Mouse (Mus musculus): ENCODE data around the gene Fermt2.
"Not testable (repeated sequence)": the region's sequence is repeated elsewhere in the genome, so short reads cannot be mapped to it uniquely, and the experiment has no call there.

Gene Fermt2

DNA sequence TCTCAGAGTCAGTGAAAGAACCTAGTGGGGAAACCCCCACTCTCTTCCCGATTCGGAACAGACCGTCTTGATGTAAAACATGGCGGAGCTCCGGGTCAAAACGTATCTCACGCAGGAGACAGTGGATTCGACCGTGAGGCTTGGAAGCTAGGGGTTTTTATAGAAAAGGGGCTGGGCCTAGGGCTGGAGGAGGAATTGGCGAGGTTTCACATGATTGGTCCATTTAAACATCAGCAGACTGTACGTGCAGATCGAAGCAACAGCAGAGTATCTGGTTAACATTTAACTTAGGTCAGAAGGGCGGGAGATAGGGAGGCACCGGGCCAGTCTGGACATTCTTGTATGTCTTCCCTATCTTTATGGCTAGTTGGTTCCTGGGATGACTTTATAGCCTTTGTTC lies 34.1 kb downstream of the Fermt2 start:
- not testable (repeated sequence) for DNase-seq (ENCODE audit: low read depth, low spot score); H3K27me3 ChIP-seq (ENCODE audit: control insufficient read depth, insufficient read depth, low read length, poor library complexity, severe bottlenecking); H3K36me3 ChIP-seq (ENCODE audit: control insufficient read depth, insufficient read depth, low read length, poor library complexity, severe bottlenecking)

DNA sequence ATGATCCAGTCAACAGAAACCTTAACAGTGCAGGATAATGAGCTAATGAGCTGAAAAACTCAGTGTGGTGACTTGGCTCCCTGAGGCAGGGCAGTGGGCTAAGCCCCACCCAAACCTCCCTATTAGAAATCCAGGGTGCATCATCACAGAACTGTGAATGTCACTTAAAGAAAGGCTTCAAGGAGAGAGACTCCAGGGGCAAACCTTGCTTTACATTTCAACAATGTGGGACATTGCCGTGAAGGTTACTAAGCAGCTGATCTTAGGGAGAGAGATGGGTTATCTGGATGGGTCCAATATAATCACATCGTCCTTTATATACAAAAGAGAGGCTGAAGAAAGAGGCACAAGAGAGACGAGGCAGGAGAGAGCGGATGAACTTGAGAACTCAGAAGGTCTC lies 36.0 kb downstream of the Fermt2 start:
- no peaks in the 10 kb centered on the region for H3K27me3 ChIP-seq (ENCODE audit: control insufficient read depth, insufficient read depth, low read length, poor library complexity, severe bottlenecking)
- DNase-seq (ENCODE audit: low read depth, low spot score): no peak
- H3K36me3 ChIP-seq (ENCODE audit: control insufficient read depth, insufficient read depth, low read length, poor library complexity, severe bottlenecking): no peaks in the 10 kb centered on the region

DNA sequence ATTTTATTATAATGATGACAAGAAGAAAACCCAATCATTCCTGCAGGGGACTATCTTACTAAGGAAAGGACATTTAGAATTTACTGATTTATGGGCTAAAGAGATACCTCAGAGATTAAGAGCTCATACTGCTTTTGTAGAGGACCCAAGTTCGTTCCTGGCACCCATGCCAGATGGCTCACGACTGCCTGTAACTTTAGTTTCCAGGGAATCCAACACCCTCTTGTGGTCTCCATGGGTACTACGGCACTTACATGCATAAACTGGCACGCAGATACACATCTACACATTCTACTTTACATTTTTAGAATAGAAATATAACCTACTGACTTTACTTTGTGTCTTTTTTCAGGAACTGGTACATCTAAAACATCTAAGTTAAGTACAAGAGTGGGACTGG lies 37.2 kb downstream of the Fermt2 start:
- no peak for DNase-seq (ENCODE audit: low read depth, low spot score)
- no peaks in the 10 kb centered on the region for H3K36me3 ChIP-seq (ENCODE audit: control insufficient read depth, insufficient read depth, low read length, poor library complexity, severe bottlenecking)
- H3K27me3 ChIP-seq (ENCODE audit: control insufficient read depth, insufficient read depth, low read length, poor library complexity, severe bottlenecking): no peaks in the 10 kb centered on the region

DNA sequence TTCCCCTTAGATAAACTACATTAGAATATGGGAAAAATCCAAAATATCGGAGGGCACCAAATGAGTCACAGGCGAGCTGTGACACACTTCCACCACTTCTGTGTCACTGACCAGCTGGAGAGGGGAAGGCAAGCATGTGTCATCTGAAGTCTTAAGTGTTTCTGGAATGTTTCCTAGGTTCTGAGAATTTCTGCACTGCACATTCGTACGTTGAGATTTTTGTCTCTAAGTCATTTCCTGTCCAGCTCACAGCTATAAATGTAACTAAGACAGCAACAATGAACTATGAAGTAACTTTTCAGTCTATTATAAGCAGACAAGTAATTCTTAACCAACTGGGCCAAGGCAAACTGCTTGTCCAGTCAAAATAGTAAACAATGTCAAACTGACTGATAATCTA lies 37.9 kb downstream of the Fermt2 start:
- Histone ChIP-seq H3K27me3 (ENCODE audit: control insufficient read depth, insufficient read depth, low read length, poor library complexity, severe bottlenecking) (no peaks in the 10 kb centered on the region), H3K36me3 (ENCODE audit: control insufficient read depth, insufficient read depth, low read length, poor library complexity, severe bottlenecking) (no peaks in the 10 kb centered on the region)
- no peak for DNase-seq (ENCODE audit: low read depth, low spot score)

DNA sequence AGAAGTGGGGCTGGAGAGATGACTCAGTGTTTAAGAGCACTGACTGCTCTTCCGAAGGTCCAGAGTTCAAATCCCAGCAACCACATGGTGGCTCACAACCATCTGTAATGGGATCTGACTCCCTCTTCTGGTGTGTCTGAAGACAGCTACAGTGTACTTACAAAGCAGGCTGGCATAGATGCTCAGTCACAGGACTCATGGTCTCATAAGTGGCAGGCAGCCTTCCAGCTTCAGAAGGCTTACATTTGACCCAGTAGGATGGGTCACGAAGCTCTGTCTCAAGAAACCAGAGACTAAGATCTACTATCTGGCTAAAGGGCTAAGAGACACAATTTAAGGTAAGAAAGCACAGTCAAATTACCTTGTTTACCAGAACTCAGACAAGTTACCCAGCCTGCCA lies 42.7 kb downstream of the Fermt2 start:
- not testable (repeated sequence) for H3K27me3 ChIP-seq (ENCODE audit: control insufficient read depth, insufficient read depth, low read length, poor library complexity, severe bottlenecking); H3K36me3 ChIP-seq (ENCODE audit: control insufficient read depth, insufficient read depth, low read length, poor library complexity, severe bottlenecking); DNase-seq (ENCODE audit: low read depth, low spot score)

DNA sequence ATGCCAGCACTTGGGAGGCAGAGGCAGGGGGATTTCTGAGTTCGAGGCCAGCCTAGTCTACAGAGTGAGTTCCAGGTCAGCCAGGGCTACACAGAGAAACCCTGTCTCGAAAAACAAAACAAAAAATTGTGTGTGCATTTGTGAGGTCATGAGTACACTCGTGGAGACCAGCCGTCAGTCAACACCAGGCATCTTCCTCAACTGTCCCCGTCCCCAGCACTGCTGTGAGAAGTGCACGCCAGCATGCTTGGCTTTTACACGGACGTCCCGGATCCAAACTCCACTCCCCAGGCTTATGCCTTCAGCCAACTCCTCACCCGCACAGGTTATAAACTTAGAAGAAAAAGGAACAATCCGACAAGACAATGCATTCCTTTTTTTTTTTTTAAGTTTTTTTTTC lies 46.6 kb downstream of the Fermt2 start:
- not testable (repeated sequence) for H3K27me3 ChIP-seq (ENCODE audit: control insufficient read depth, insufficient read depth, low read length, poor library complexity, severe bottlenecking); H3K36me3 ChIP-seq (ENCODE audit: control insufficient read depth, insufficient read depth, low read length, poor library complexity, severe bottlenecking); DNase-seq (ENCODE audit: low read depth, low spot score)

DNA sequence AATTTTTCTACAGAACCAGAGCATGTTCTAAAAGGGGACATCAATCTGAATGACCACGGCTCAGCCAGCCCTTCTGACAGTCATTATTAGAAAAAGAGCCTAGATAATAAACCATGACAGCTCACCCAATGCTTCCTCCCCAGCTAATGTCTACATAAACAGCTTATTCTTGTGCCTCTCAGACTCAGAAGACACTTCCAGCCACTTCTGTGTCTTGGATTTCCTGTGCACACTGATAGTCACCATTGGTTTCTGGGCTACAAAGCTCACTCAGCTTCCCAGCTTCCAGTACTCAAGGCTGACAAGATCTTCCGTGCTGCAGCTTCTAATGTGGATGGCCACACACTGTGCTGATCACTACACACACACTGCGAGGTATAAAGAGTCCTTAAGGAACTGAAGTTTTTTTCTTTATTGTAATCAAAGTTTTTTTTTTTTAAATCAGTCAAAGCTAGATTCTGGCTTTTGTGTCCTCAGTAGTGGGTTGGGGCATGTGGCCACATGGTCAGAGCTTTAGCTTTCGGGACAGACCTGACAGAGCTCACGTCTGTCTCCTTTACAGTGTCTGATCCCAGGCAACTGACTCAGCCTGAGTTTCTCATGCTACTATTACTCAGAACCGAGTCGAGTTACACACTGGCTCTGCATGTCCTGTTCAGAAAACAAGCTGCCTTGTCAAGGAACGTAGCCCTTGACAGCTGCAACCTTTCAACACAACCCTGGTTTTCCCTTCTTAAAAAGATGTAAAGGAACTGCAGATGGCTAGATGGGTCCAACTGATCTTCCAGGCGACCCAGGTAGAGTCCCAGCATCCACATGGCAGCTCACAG lies 50.7 kb downstream of the Fermt2 start:
- no peak for DNase-seq (ENCODE audit: low read depth, low spot score)
- Histone ChIP-seq H3K36me3 (ENCODE audit: control insufficient read depth, insufficient read depth, low read length, poor library complexity, severe bottlenecking) (no peaks in the 10 kb centered on the region), H3K27me3 (ENCODE audit: control insufficient read depth, insufficient read depth, low read length, poor library complexity, severe bottlenecking) (no peaks in the 10 kb centered on the region)

DNA sequence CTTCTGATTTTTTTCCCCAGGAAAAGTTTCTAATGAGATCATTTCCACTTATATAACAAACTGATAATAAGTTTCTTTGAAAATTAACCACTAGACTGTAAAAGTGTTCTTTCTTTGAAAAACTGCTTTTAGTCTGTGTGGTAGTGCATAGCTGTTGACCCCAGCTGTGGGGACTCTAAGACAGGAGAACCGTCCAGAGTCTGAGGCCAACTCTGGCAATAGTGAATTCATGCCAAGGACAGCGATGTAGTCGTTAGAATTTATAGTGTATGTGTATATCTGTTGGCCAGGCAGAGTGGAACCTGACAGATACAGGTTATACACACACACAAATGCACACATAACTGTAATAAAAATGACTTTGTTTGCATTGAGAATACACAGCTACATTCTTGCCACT lies 51.4 kb downstream of the Fermt2 start:
- Histone ChIP-seq H3K27me3 (ENCODE audit: control insufficient read depth, insufficient read depth, low read length, poor library complexity, severe bottlenecking) (no peaks in the 10 kb centered on the region), H3K36me3 (ENCODE audit: control insufficient read depth, insufficient read depth, low read length, poor library complexity, severe bottlenecking) (no peaks in the 10 kb centered on the region)
- no peak for DNase-seq (ENCODE audit: low read depth, low spot score)

DNA sequence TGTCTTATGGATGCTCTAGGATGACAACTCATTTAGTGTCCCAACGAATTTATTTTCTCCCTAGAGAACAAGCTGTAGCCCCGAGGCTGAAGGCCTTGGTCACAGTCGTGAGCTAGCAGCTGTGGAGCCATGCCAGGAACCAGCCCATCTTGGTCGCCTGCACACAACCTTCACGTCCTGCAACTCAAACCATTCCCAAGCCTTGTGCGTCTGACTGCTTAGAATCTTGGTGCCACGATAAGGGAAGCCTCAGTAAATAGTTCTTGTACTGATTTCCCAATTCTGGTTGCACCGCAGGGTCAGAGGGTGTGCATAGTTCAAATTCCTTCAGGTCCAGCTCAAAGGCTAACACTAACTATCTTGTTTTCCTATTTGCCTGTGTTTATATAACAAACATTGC lies 52.3 kb downstream of the Fermt2 start:
- H3K27me3 ChIP-seq (ENCODE audit: control insufficient read depth, insufficient read depth, low read length, poor library complexity, severe bottlenecking): no peaks in the 10 kb centered on the region
- no peak for DNase-seq (ENCODE audit: low read depth, low spot score)
- H3K36me3 ChIP-seq (ENCODE audit: control insufficient read depth, insufficient read depth, low read length, poor library complexity, severe bottlenecking): no peaks in the 10 kb centered on the region

DNA sequence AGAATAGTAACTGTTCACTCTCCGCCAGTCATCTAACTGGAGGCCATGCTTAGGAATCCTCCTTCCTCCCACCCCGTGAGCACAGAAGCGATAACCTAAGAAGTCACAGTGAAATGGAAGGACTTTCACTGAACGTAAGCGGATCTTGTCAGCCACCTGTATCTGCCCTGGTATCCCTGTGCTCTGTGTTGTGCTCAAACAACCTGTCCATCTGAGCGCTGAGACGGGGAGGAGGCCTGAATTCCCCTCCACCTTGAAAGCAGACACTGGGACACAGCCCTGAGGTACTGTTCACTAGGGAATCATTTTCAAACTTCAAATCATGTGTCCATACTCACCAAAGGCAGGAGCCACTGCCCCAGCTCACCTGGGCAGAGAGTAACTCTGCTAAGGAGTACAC lies 52.9 kb downstream of the Fermt2 start:
- no peak for DNase-seq (ENCODE audit: low read depth, low spot score)
- Histone ChIP-seq H3K27me3 (ENCODE audit: control insufficient read depth, insufficient read depth, low read length, poor library complexity, severe bottlenecking) (no peaks in the 10 kb centered on the region), H3K36me3 (ENCODE audit: control insufficient read depth, insufficient read depth, low read length, poor library complexity, severe bottlenecking) (no peaks in the 10 kb centered on the region)

DNA sequence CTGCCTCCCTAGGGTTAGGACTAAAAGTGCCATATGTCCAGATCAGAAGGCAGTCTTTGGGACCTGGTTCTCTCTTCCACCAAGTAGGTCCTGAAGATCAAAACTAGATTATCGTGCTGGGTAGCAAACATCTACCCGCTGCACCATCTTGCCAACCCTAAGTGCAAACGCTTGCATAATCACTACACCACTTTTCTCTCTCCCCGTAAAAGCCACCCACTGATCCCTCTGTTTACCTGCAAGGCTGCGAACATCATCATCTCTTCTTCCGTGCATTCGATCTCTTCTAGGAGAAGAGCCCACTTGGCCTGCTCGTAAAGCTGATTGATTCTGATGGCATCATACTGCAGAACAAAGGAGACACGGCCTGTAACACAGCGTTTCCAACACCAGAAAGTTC lies 57.4 kb downstream of the Fermt2 start:
- H3K36me3 ChIP-seq (ENCODE audit: control insufficient read depth, insufficient read depth, low read length, poor library complexity, severe bottlenecking): no peaks in the 10 kb centered on the region
- no peaks in the 10 kb centered on the region for H3K27me3 ChIP-seq (ENCODE audit: control insufficient read depth, insufficient read depth, low read length, poor library complexity, severe bottlenecking)
- no peak for DNase-seq (ENCODE audit: low read depth, low spot score)

DNA sequence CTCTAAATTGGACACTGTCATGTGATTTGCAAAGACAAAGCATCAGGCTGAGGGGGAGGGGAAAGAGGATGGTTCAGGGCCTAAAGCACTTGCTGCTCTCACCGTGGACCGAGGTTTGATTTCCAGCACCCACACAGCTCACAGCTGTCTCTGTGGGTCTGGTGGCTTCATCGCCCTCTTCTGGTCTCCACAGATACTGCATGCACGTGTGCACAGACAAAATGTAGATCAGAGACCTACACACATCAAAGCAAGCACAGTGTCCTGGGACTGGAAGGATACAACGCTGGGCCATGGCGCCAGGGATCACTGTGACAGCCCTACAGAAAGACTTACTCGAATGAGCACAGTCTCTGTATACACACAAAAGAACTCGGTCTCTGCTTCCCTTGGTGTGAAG lies 60.5 kb downstream of the Fermt2 start:
- no peak for DNase-seq (ENCODE audit: low read depth, low spot score)
- H3K27me3 ChIP-seq (ENCODE audit: control insufficient read depth, insufficient read depth, low read length, poor library complexity, severe bottlenecking): no peaks in the 10 kb centered on the region

DNA sequence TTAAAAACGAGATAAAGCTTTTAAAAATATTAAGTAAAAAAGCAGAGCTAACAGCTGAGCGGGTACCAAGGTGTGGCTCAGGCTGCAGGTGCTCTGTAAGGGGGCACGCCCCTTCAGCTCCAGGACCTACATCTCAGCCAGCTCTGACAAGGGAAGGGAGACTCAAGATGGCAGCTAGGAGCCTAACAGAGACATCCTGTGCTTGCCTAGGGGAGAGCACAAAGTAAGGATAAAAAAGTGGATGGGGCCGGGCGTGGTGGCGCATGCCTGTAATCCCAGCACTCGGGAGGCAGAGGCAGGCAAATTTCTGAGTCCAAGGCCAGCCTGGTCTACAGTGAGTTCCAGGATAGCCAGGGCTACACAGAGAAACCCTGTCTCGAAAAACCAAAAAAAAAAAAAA lies 63.5 kb downstream of the Fermt2 start:
- not testable (repeated sequence) for DNase-seq (ENCODE audit: low read depth, low spot score); H3K36me3 ChIP-seq (ENCODE audit: control insufficient read depth, insufficient read depth, low read length, poor library complexity, severe bottlenecking); H3K27me3 ChIP-seq (ENCODE audit: control insufficient read depth, insufficient read depth, low read length, poor library complexity, severe bottlenecking)

More for the DNA sequence above, 60.5 kb downstream of the Fermt2 start:
- no peaks in the 10 kb centered on the region for H3K36me3 ChIP-seq (ENCODE audit: control insufficient read depth, insufficient read depth, low read length, poor library complexity, severe bottlenecking)

DNA sequence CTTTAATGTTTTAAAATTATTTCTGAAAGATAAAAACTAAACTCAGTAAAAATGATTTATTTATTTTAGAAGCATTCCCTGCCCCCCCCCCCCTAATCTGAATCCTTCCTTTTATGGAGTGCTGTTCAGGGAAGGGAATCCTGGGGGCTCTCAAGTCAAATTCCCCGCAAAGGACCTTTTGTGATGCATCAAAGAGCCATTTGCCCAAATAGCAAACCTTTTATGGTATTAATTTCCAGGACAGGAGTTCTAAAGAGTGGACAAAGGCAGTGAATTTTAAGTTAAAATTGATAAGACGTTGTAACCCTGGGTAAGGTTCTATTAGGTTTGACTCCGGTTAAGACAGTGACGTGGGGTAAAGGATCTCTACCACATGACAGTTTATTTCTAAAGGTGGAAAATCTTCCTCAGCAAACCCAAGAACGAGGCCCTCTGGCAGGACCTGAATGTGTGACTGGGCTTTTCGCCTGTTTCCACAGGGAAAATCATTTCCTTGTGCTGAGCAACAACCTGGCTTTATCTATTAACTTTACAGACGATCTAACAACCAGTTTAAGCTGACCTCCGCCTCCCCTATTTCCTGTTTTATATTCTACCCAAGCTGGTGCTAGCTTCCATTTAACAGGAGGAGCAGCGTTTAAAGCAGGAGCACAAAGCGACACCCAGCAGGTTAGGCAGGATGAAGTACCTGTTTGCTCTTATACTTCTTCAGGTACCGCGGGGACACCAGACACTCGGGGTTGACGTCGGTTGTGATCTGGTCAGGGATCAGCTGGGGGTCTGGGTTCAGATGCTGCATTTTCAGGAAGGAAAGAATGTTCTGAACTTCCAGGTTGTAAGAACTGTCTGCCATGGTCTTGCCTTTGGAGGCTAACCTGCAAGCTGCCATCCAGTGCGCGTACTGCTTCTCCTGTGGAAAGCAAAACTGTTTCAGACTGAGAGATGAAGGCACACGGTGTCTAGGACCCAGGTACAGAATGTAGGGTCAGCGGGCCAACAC lies 65.6 kb downstream of the Fermt2 start:
- H3K36me3 ChIP-seq (ENCODE audit: control insufficient read depth, insufficient read depth, low read length, poor library complexity, severe bottlenecking): no peaks in the 10 kb centered on the region
- H3K27me3 ChIP-seq (ENCODE audit: control insufficient read depth, insufficient read depth, low read length, poor library complexity, severe bottlenecking): no peaks in the 10 kb centered on the region
- DNase-seq (ENCODE audit: low read depth, low spot score): no peak

DNA sequence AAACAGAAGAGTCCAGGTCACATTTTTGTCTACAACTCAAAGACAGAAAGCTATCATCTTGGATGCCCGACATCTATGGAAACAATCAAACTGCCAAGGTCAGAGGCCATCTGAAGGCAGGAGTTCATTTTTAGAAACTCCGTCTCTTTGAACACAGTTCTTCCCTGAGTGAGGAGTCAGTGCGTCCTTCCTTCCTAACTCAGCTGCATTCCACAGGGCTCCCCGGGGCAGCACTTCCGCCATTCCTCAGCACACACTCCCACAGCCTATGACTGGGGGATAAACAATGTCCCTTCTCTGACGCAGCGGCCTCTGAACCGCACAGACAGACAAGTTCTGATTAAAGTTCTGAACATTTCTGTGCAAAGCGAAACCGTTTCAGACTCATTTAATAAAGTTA lies 66.3 kb downstream of the Fermt2 start:
- no peak for DNase-seq (ENCODE audit: low read depth, low spot score)
- no peaks in the 10 kb centered on the region for H3K36me3 ChIP-seq (ENCODE audit: control insufficient read depth, insufficient read depth, low read length, poor library complexity, severe bottlenecking)
- no peaks in the 10 kb centered on the region for H3K27me3 ChIP-seq (ENCODE audit: control insufficient read depth, insufficient read depth, low read length, poor library complexity, severe bottlenecking)

All from splenic B cell, adult 2 months (primary cell).